Mouse (Mus musculus) neutrophil, adult 5-6 weeks (primary cell): Measurements from ENCODE around the gene Zfp708. TPM values are rescaled to one million over a fixed set of nuclear protein-coding genes. Genes with fewer than 3 reads are reported as not detected.

Experiments
- ATAC-seq: fragments of 151-379, 151-347 bp; 2 replicates; pipeline ENCODE4 v1.8.0; 2017; ENCODE audit warnings: mild to moderate bottlenecking, moderate TSS enrichment; ENCODE audit not compliant: insufficient number of reproducible peaks, poor library complexity, low FRiP score, severe bottlenecking; ENCODE audit errors: extremely low read depth
- total RNA-seq: library from RNA; stranded (forward); fragments of 200-1000 nt; gene quantifications from 2 replicates; pipeline ENCODE4 v1.2.3, GENCODE M21; 2017

Zfp708 gene
- total RNA-seq, 1 experiment from 2014 or later = 4.2 TPM

DNA sequence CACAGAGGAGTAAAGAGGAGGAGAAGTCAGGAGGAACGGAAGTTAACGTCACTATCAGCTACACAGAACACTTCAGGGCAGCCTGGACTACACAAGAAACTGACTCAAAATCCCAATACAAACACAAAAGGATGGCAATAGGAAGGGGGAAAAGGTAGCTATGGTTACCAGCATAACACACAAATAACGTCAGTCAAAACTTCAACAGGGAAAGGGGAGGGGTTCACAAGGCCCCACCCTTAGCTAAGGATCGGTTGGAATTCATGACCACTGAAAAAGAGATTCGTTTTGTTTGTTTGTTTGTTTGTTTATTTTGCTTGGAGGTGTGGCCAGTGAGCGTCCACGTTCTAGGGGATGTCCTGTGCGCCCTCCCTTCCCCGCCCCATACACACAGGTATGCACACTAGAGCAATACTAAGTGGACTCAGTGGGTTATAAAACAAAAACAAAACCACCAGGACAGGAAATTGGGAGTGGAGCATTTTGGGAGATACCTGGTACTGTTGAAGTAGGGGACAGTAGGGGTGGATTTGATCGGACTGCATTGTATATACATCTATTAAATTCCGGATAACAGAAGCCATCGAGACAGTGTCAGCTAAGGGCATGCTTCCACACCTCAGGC, 37.5 kb downstream of the Zfp708 start:
- ATAC-seq = no peak

Other genes starting within 250 kb of the Zfp708 start
- 0.98 and 4.5 TPM in 2 replicates for gene Gm10767, start 193.1 kb downstream of the Zfp708 start, total RNA-seq
- gene Zfp712, start 36.8 kb downstream of the Zfp708 start, total RNA-seq = 8.8 and 11.2 TPM in 2 replicates
- 0.98 and 5.4 TPM in 2 replicates for gene Gm28557, start 10.6 kb upstream of the Zfp708 start, total RNA-seq
- gene Rslcan18, start 18.3 kb upstream of the Zfp708 start, total RNA-seq = 1.3 and 1.8 TPM in 2 replicates
- gene Zfp759, start 23.7 kb upstream of the Zfp708 start, total RNA-seq = 4.2 and 4.3 TPM in 2 replicates
- 13.0 and 14.3 TPM in 2 replicates for gene Rsl1, start 75.2 kb upstream of the Zfp708 start, total RNA-seq
- gene Zfp455, start 96.5 kb upstream of the Zfp708 start, total RNA-seq = 2.4 and 2.8 TPM in 2 replicates
- 4.8 and 7.2 TPM in 2 replicates for gene Zfp458, start 180.5 kb upstream of the Zfp708 start, total RNA-seq
- gene Zfp457, start 208.5 kb upstream of the Zfp708 start, total RNA-seq = 3.8 and 4.4 TPM in 2 replicates
- gene Zfp595, start 234.6 kb upstream of the Zfp708 start, total RNA-seq = 18.8 and 22.3 TPM in 2 replicates